Mouse (Mus musculus) skeletal muscle tissue, adult 2 months (tissue): ENCODE measurements at regions not wholly inside any gene's neighbourhood (a gene's known extent, or its start where the extent isn't known, plus 50 kb on each side); places are given as distances from the start of the nearest gene placed in this dataset.

Source experiments
- DNase-seq: peaks from one replicate; pipeline ENCODE4 v3.0.0-alpha.2; 2012; ENCODE audit warnings: low read depth, low spot score

DNA sequence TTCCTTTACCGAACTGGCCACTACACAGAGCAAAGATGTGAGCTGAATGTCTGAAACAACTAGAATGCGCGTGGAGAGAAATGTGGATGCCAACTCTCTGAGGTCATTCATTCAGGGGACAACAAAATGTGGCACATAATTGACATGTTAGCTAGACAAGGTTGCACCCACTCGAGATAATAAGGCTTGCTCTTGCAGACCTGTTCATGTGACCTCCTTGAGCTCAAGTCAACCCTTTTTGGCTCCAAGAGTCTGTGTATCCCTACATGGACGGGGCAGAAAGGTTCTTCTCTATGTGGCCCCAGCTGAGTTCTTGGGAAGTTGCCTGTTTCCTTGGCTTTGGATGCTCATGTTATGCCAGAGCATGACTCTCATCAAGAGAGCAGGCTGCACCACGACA lies 383.0 kb upstream of the Mgmt start:
- DNase-seq: no peak

DNA sequence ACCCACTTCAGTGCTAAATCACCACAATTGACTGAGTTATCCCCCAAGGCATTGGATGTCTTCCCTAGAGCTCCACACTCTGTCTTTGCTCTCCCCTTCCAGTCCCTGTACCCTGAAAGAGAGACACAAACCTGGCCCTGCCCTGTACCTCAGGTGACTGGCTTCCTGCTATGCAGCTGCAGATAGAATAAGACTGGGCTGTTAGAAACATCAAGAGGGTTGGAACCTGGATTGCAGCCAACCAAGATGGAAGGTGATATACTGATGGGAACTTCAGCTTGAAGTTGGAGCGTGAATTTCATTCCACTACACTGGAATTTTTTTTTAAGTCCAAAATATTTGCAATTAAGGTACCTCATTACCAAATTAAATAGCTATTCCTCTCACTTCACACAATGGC lies 379.0 kb upstream of the Mgmt start:
- DNase-seq: no peak

GRCm38 (mm10) chr7:136525821-136526220 lies 368.6 kb upstream of the Mgmt start:
- no peak for DNase-seq

- DNase-seq: no peak
These were observed 364.2 kb upstream of the Mgmt start for GRCm38 (mm10) chr7:136530006-136530785.

GRCm38 (mm10) chr7:136531301-136531700 lies 363.1 kb upstream of the Mgmt start:
- peak; percentile 21 for DNase-seq

GRCm38 (mm10) chr7:136541876-136542655 lies 352.3 kb upstream of the Mgmt start:
- no peak for DNase-seq

DNA sequence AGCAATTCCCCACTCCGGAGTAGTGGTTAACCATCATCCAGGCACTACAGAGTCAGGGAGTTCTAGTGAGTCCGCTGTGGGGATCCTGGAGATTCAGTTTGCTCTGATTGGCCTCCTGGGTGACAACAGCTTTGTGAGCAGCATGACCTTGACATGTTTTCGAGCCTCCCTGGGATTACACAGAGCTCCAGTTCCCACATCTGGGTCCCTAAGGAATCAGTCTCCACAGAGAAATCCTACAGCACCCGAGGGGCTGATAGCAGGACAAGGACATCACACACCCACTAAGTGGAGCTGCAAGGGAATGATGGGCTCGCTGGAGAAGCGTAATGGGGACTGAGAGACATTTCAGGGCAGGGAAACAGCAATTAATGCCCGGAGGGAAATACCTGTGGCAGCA lies 351.5 kb upstream of the Mgmt start:
- no peak for DNase-seq

- no peak for DNase-seq
These were observed 346.6 kb upstream of the Mgmt start for GRCm38 (mm10) chr7:136547837-136548236.

DNA sequence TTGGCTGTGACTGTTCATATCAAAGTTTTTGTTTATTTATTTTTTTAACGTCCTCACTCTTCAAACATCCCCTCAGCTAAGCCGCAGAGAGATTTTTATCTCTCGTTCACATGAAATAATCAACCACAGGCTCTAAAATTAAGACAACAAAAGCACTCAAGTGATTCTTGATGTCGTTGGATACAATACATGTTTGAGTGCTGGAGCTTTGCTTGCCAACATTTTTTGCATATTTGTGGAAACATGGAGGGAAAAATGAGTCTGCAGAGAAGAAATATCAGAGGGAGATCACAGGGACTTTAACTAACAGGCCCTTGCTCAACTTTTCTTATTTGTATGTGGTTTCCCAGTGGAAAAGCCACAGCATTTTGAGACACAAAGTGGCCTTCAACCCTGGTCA lies 338.0 kb upstream of the Mgmt start:
- DNase-seq: no peak

GRCm38 (mm10) chr7:136559536-136559935 lies 334.9 kb upstream of the Mgmt start:
- no peak for DNase-seq

DNA sequence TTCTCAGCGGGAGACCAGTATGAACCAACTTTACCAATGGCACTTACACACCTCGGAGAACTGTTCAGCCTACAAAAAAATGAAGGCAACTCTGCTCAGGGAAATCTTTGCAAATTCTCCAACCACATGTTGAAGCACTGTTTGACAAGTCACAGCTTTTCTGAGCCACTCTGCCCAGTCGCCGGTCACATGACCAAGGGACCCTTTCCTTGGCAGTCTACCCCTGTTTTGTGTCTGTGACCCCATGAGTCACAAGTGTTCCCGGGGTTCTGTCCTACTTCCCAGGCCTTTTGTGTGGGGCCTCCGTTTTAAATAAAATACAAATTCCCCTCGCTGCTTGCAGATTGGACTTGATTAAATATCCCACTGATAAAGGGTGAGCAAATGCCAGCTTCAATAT lies 323.5 kb upstream of the Mgmt start:
- no peak for DNase-seq

- DNase-seq: no peak
These were observed 312.5 kb upstream of the Mgmt start for GRCm38 (mm10) chr7:136581896-136582295.

GRCm38 (mm10) chr7:136584361-136584760 lies 310.1 kb upstream of the Mgmt start:
- no peak for DNase-seq

DNA sequence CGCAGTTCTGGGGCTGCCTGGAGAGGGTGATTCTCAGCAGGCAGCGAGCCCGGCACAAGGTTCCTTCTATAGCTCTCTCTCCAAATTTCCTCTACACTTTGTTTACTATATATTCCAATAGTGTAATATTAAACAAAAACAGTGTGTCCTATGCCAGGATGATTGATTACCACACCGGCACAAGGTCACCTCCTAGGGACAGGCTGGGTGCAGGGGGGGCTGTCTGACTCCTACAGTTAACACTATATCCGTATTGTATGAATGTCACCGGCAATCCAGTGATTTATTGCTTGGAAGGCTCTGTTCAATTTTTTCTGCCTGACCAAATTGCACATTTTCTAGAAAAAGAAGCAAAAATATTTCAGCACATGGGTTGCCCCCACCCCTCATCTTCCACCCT lies 305.9 kb upstream of the Mgmt start:
- DNase-seq: no peak

GRCm38 (mm10) chr7:136590947-136591346 lies 303.5 kb upstream of the Mgmt start:
- no peak for DNase-seq

DNA sequence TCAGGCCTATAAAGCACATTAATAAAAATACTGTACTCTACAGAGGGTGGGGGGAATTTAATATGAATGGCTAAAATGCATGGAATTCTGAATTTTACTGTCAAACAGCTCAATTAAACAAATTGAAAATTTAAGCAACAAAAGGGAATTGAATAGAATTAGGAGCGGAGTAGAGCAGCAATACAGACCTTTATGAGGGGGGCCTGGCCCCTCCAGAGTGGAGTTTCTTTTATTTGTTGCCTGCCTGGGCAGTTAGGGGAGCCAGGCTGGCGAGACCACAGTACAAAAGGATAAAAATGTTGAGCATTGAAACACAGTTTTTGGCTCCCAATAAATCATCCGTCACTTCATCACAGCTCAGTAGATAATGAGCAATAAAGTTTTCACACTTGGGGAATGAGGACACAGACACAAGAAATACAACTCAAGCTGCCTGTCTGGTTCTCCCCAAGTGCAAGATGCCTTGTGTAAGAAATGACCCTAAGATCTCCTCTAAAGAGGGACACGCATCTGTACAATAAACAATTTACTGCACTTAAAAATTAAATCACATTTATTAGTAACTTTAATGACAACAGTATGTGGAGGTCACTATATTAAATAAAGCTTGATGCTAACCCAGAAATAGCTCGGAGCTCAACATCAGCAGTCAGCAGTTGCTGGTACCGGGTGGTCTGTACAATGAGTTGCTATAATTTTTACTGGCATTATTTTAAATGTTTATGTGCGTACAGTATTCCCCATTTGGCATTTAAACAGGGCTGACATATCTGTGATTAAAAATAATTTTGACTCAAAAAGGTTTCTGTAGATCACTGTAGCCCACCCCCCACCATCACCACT lies 286.9 kb upstream of the Mgmt start:
- no peak for DNase-seq

- DNase-seq: peak; percentile 48
These were observed 280.9 kb upstream of the Mgmt start for GRCm38 (mm10) chr7:136613496-136613895.

GRCm38 (mm10) chr7:136624496-136624895 lies 269.9 kb upstream of the Mgmt start:
- DNase-seq: no peak

DNA sequence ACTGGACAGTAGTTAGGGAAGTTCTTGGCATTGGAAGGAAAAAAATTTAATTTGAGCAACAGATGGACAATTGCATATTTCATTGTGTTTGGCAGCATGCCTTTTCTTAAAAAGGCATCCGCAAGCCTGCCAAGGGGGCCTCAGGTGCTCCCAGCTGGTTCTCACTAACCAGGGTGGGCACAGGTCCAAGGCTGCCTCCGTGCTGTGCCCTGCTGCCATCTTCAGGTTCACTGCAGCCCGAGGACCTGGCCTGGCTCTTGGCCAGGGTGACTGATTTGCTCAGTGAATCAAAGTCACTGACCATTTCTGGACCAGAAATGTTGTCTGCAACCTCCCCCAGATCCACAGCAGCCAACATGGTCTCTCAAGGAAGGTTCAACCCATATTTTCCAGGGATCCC lies 263.3 kb upstream of the Mgmt start:
- DNase-seq: peak; percentile 13

DNA sequence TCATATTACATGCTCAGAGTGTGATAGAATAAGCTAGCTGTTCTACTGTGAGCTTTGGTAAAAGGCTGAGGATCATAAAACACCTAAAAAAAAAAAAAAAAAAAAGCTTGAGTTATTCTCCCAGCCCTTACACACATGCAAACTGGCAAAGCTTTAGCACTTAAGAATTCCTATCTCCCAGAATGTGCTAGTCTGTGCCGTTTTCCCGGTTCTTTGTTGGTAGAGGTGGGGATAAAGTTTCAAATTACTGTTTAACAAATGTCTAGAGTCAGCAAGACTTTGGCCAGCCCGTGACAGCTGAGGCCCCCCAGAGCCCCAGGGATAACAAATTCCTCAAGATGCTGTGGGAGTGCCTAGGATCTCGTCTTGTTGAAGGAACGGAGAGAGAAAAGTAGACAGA lies 254.3 kb upstream of the Mgmt start:
- no peak for DNase-seq

DNA sequence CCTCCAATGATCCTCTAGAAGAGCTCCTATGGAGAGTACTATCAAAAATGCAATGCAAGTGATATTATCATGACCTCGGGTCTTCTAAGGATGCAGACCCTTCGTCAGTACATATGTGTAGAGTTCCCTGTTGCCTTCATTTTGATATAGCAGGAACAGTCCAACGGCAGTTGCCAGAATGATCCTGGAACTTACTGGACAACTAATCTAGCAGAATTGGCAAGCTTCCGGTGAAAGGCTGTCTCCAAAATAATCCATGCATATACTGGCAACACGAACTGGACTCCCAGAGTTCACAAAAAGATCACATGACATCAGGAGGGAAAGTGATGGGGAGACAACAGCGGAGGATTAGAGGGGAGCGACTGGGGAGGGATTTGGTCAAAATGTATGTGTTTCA lies 253.6 kb upstream of the Mgmt start:
- DNase-seq: no peak

DNA sequence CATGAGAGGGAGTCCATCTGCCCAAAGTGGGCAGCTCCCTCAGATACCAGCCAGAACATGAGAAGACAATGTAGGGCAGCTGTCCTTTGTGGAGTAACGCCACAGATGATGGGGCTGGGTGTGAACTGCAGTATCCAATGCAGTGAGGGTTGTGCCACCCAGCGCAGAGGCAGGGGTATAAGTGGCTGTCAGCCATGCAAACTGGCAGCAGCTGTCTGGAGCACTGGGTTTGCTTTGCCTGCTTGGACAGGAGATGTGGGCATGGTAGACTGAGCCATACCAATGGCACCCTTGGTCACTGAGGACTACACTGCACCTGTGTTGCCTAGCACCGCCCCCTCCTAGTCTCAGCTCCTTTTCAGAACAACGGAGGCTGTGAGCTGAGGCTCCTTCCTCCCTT lies 244.6 kb upstream of the Mgmt start:
- DNase-seq: no peak
